Mouse (Mus musculus): ENCODE measurements around the gene Prps2. TPM values are rescaled to one million over a fixed set of nuclear protein-coding genes. Genes with fewer than 3 reads are reported as not detected.

Prps2 gene
- 4.2 TPM for polyA plus RNA-seq (2015; fragmentation: Illumina TruSeq; extraction: RNeasy Lipid Tissue Mini Kit (QIAGEN cat#74804); ENCODE audit: insufficient read depth, low read depth, low replicate concordance)

DNA sequence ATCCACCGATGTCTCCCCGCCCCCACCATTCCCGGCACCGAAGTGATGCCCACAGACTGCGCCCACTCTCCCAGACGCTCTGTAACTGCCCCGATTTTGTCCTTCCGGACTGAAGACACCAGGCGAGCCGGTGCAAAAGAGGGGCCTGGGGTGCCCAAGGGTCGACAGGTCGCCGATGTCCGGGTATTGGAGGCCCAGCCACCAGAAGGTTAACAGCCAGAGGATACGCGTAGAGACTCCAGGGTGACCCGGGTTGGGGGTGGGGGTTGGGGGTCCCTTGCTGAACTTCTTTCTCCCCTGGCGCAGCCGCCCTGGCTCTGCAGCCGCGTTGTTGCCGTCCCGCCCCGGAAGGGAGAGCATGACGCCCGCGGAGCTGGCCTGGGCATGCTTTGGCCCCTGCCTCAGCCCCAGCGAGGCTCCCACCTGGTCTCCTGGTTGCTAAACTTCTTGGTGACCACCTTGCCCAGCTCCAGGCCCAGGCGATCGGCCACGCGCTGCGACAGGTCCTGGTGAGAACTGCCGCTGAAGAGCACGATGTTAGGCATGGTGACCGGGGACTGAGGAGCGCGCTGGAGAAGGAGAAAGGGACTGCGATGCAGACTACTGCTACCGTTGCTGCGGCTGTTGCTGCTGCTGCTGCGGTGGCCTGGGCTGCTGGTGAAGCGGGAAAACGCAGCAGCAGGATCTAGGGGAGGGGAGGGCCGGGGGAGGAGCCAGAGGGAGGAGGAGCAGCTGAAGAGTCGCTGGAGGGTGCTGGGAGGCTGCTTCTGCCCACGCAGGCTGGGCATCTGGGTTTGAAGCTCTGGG is at the start of gene Prps2:
TSS of gene Prps2 (minus strand) at position 703 of the 807 bp plus-strand sequence.

DNA sequence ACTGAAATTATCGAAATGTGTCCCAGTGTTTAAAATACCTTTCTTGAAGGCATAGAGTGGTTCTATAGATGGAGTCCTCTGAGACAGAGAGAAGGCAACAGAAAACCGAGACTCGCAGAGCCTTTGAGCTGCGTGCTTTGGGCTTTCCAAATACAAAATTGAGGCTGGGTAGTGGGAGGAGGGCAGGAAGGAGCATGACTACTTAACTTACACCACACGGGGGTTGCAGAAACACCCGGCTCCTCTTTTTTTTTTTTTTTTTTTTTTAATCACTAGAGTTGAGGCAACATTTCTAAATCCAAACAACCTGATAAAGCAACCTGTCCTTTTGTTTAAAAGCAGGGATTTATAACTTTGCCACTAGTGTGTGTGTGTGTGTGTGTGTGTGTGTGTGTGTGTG is 52.1 kb downstream of the Prps2 start, which contains the start of gene Tlr7:
TSS of gene Tlr7 (minus strand) at position 160 of the 400 bp plus-strand sequence.

Other genes starting within 250 kb of the Prps2 start
- gene Tmsb4x, start 173.4 kb downstream of the Prps2 start, polyA plus RNA-seq (2015; fragmentation: Illumina TruSeq; extraction: RNeasy Lipid Tissue Mini Kit (QIAGEN cat#74804); ENCODE audit: insufficient read depth, low read depth, low replicate concordance), result 473 TPM
- gene Tlr8, start 118.4 kb downstream of the Prps2 start, polyA plus RNA-seq (2015; fragmentation: Illumina TruSeq; extraction: RNeasy Lipid Tissue Mini Kit (QIAGEN cat#74804); ENCODE audit: insufficient read depth, low read depth, low replicate concordance), result 0.42 TPM
- 0.42 TPM for gene Tlr7, start 52.2 kb downstream of the Prps2 start, polyA plus RNA-seq (2015; fragmentation: Illumina TruSeq; extraction: RNeasy Lipid Tissue Mini Kit (QIAGEN cat#74804); ENCODE audit: insufficient read depth, low read depth, low replicate concordance)